Mouse (Mus musculus): ENCODE results near the gene Atp1a1.

- TF ChIP-seq POLR2A (IDR thresholded peaks at IDR 0.05; ENCODE audit: insufficient read depth, low read depth, low read length): no peak
- TF ChIP-seq CTCF (IDR thresholded peaks at IDR 0.05; ENCODE audit: insufficient read depth, low read depth, low read length): no peak
Measured at GRCm38 (mm10) chr3:101577361-101577760, 27.1 kb downstream of the Atp1a1 start.
